Mouse (Mus musculus): ENCODE measurements around the gene Kat2a. TPM values are rescaled to one million over a fixed set of nuclear protein-coding genes. Genes with fewer than 3 reads are reported as not detected.
A peak's percentile ranks its signal among the peaks of the same experiment; 100 is the strongest.

Gene Kat2a
- polyA plus RNA-seq, 1 experiment from 2014 or later, result 24.6 TPM

DNA sequence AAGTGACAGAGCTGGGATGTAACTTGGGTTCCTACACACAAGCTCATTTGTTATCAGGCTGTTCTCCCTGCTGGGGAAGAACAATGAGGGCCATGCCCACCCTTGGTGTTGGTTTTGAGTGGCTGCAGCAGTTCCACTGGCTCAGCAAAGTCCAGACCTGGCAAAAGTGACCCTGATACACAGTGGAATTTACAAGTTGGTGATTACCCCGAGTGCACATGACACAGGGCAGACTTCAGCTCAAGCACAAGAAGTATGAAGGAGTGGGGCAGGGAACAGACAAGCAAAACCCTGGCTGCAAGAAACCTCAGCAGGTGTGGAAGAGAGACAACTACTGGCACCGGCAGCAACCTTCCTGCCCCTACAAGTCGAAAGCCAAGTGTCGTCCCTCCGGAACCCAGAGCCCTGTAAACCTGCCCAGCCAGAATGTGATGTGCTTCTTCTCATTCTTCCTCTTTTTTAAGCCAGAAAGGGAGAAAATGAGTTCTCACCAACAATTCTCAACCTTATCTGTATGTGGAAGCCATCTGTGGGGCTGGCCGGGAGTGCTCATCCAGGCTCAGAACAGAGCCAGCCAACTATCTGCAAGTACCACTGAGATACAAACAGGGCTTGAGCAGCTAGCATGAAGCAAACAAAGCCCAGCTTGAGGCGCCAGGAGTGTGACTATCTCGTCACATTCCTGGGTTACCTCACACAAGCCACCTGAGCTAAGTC lies 9.7 kb upstream of the Kat2a start:
- ATAC-seq (ENCODE audit: low FRiP score, low TSS enrichment), result no peak
- no peak overlapping the region for H3K9ac ChIP-seq (ENCODE audit: low read length)
- 55% methylated on average over 8 of the region's 8 CpGs for WGBS

DNA sequence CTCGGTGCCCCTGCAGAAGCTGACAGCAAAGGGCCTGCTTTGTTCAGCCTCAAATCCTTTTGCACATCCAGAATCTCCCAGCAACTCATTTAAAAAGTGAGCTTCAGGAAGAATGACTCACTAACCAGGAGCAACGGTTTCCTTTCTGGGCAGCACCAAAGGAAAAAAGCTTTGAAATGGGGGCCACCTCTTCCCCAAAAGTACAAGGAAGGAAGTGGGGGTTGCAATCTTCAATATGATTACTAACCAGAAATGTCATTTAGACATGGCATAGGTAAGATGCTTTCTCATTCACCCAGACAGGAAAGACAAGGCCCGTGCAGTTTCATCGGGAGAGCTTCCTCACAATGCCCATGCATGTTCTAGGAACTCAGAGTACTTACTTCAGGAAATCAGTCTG lies 9.0 kb upstream of the Kat2a start:
- WGBS, result 44% methylated on average over 4 of the region's 4 CpGs
- Histone ChIP-seq H3K27me3 (ENCODE audit: control insufficient read depth, insufficient read depth, low read length) (no peaks in the 10 kb centered on the region), H3K4me3 (ENCODE audit: low read depth, low read length) (no peak overlapping the region), H3K9me3 (ENCODE audit: control insufficient read depth, low read length) (no peaks in the 10 kb centered on the region), H3K4me2 (replicated peaks; ENCODE audit: low read depth) (no peak overlapping the region), H3K4me1 (replicated peaks; ENCODE audit: control insufficient read depth, insufficient read depth) (peaks cover 18% of the 10 kb centered on the region; the same call in 1 of the 2 replicates), H3K36me3 (ENCODE audit: control insufficient read depth, insufficient read depth, low read length) (no peaks in the 10 kb centered on the region), H3K9ac (ENCODE audit: low read length) (no peak overlapping the region; the same call in 1 of the 2 replicates), H3K27ac (replicated peaks) (peak overlapping the region; percentile 58)
- TF ChIP-seq CTCF (IDR thresholded peaks at IDR 0.05; ENCODE audit: low read depth), result no peak
- no peak for TF ChIP-seq EP300 (optimal IDR thresholded peaks at IDR 0.05)
- no peak for DNase-seq (ENCODE audit: low spot score)
- ATAC-seq (ENCODE audit: low FRiP score, low TSS enrichment), result no peak

More for the DNA sequence above, 9.7 kb upstream of the Kat2a start:
- no peaks in the 10 kb centered on the region for H3K36me3 ChIP-seq (ENCODE audit: control insufficient read depth, insufficient read depth, low read length)
- TF ChIP-seq EP300 (optimal IDR thresholded peaks at IDR 0.05) (no peak), CTCF (IDR thresholded peaks at IDR 0.05; ENCODE audit: low read depth) (no peak)
- H3K27me3 ChIP-seq (ENCODE audit: control insufficient read depth, insufficient read depth, low read length), result no peaks in the 10 kb centered on the region
- no peak for DNase-seq (ENCODE audit: low spot score)
- H3K4me2 ChIP-seq (replicated peaks; ENCODE audit: low read depth), result no peak overlapping the region
- H3K27ac ChIP-seq (replicated peaks), result 0 out of 2 replicates have a peak overlapping the region, but pooled peaks have one; percentile 40
- no peaks in the 10 kb centered on the region for H3K9me3 ChIP-seq (ENCODE audit: control insufficient read depth, low read length)
- H3K4me1 ChIP-seq (replicated peaks; ENCODE audit: control insufficient read depth, insufficient read depth), result peaks cover 18% of the 10 kb centered on the region; the same call in 1 of the 2 replicates
- no peak overlapping the region for H3K4me3 ChIP-seq (ENCODE audit: low read depth, low read length)

- no peak for TF ChIP-seq CTCF (IDR thresholded peaks at IDR 0.05; ENCODE audit: low read depth)
Observed at GRCm38 (mm10) chr11:100720345-100720744, 8.1 kb upstream of the Kat2a start.

DNA sequence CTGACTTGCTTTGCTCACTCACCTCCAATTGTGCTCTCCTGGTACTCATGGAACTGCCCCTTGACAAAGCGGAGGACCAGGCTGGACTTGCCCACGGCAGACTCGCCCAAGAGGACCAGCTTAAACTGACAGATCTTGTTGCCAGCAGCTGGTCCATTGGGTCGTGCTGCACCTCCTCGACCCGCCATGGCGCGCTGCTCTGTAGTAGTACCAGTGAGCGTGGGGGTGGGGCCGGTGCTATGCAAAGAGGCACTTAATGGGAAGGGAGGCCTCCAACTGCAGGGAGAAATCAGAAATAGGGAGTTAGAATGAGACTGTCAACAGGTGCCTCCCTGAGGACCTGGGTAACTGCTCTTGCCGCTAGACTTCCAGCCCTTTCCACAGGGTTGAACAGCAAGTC lies 7.6 kb upstream of the Kat2a start:
- peaks cover 18% of the 10 kb centered on the region; the same call in 1 of the 2 replicates for H3K4me1 ChIP-seq (replicated peaks; ENCODE audit: control insufficient read depth, insufficient read depth)
- 71% methylated on average over 11 of the region's 11 CpGs for WGBS
- H3K4me2 ChIP-seq (replicated peaks; ENCODE audit: low read depth), result no peak overlapping the region
- no peak for ATAC-seq (ENCODE audit: low FRiP score, low TSS enrichment)
- 0 out of 2 replicates have a peak overlapping the region, but pooled peaks have one; percentile 8 for H3K27ac ChIP-seq (replicated peaks)
- no peaks in the 10 kb centered on the region for H3K9me3 ChIP-seq (ENCODE audit: control insufficient read depth, low read length)
- no peak overlapping the region for H3K9ac ChIP-seq (ENCODE audit: low read length)
- no peaks in the 10 kb centered on the region for H3K27me3 ChIP-seq (ENCODE audit: control insufficient read depth, insufficient read depth, low read length)
- DNase-seq (ENCODE audit: low spot score), result no peak
- TF ChIP-seq CTCF (IDR thresholded peaks at IDR 0.05; ENCODE audit: low read depth), result no peak
- no peak for TF ChIP-seq EP300 (optimal IDR thresholded peaks at IDR 0.05)
- 0 out of 2 replicates have a peak, but pooled peaks cover 3% of the 10 kb centered on the region for H3K36me3 ChIP-seq (ENCODE audit: control insufficient read depth, insufficient read depth, low read length)
- no peak overlapping the region for H3K4me3 ChIP-seq (ENCODE audit: low read depth, low read length)

More at GRCm38 (mm10) chr11:100720345-100720744, 8.1 kb upstream of the Kat2a start:
- DNase-seq (ENCODE audit: low spot score) (no peak), ATAC-seq (ENCODE audit: low FRiP score, low TSS enrichment) (no peak)
- Histone ChIP-seq H3K9me3 (ENCODE audit: control insufficient read depth, low read length) (no peaks in the 10 kb centered on the region), H3K27ac (replicated peaks) (peak overlapping the region; percentile 31; the same call in 1 of the 2 replicates), H3K4me3 (ENCODE audit: low read depth, low read length) (no peak overlapping the region), H3K27me3 (ENCODE audit: control insufficient read depth, insufficient read depth, low read length) (no peaks in the 10 kb centered on the region), H3K36me3 (ENCODE audit: control insufficient read depth, insufficient read depth, low read length) (0 out of 2 replicates have a peak, but pooled peaks cover 3% of the 10 kb centered on the region), H3K4me1 (replicated peaks; ENCODE audit: control insufficient read depth, insufficient read depth) (peaks cover 18% of the 10 kb centered on the region; the same call in 1 of the 2 replicates), H3K4me2 (replicated peaks; ENCODE audit: low read depth) (no peak overlapping the region), H3K9ac (ENCODE audit: low read length) (no peak overlapping the region)
- 47% methylated on average over 5 of the region's 5 CpGs for WGBS

GRCm38 (mm10) chr11:100719312-100719711 lies 7.0 kb upstream of the Kat2a start:
- 0 out of 2 replicates have a peak overlapping the region, but pooled peaks have one; percentile 24 for H3K27ac ChIP-seq (replicated peaks)
- H3K27me3 ChIP-seq (ENCODE audit: control insufficient read depth, insufficient read depth, low read length), result no peaks in the 10 kb centered on the region
- H3K4me2 ChIP-seq (replicated peaks; ENCODE audit: low read depth), result no peak overlapping the region
- TF ChIP-seq EP300 (optimal IDR thresholded peaks at IDR 0.05), result no peak
- TF ChIP-seq CTCF (IDR thresholded peaks at IDR 0.05; ENCODE audit: low read depth), result no peak
- H3K36me3 ChIP-seq (ENCODE audit: control insufficient read depth, insufficient read depth, low read length), result 0 out of 2 replicates have a peak, but pooled peaks cover 3% of the 10 kb centered on the region
- ATAC-seq (ENCODE audit: low FRiP score, low TSS enrichment) (no peak), DNase-seq (ENCODE audit: low spot score) (no peak)
- H3K4me3 ChIP-seq (ENCODE audit: low read depth, low read length), result no peak overlapping the region
- H3K4me1 ChIP-seq (replicated peaks; ENCODE audit: control insufficient read depth, insufficient read depth), result peaks cover 20% of the 10 kb centered on the region
- H3K9me3 ChIP-seq (ENCODE audit: control insufficient read depth, low read length), result no peaks in the 10 kb centered on the region
- WGBS, result 65% methylated on average over 3 of the region's 3 CpGs
- H3K9ac ChIP-seq (ENCODE audit: low read length), result no peak overlapping the region

- H3K9ac ChIP-seq (ENCODE audit: low read length), result no peak overlapping the region
- H3K27ac ChIP-seq (replicated peaks), result 0 out of 2 replicates have a peak overlapping the region, but pooled peaks have one; percentile 24
- 73% methylated on average over 4 of the region's 4 CpGs for WGBS
Observed at GRCm38 (mm10) chr11:100718866-100719265, 6.6 kb upstream of the Kat2a start.

More at GRCm38 (mm10) chr11:100718866-100719265, 6.6 kb upstream of the Kat2a start:
- H3K4me3 ChIP-seq (ENCODE audit: low read depth, low read length), result no peak overlapping the region
- no peak for TF ChIP-seq EP300 (optimal IDR thresholded peaks at IDR 0.05)
- no peak for TF ChIP-seq CTCF (IDR thresholded peaks at IDR 0.05; ENCODE audit: low read depth)
- ATAC-seq (ENCODE audit: low FRiP score, low TSS enrichment) (no peak), DNase-seq (ENCODE audit: low spot score) (no peak)
- H3K36me3 ChIP-seq (ENCODE audit: control insufficient read depth, insufficient read depth, low read length), result 0 out of 2 replicates have a peak, but pooled peaks cover 3% of the 10 kb centered on the region
- no peaks in the 10 kb centered on the region for H3K27me3 ChIP-seq (ENCODE audit: control insufficient read depth, insufficient read depth, low read length)
- H3K9me3 ChIP-seq (ENCODE audit: control insufficient read depth, low read length), result no peaks in the 10 kb centered on the region
- peaks cover 20% of the 10 kb centered on the region for H3K4me1 ChIP-seq (replicated peaks; ENCODE audit: control insufficient read depth, insufficient read depth)
- H3K4me2 ChIP-seq (replicated peaks; ENCODE audit: low read depth), result no peak overlapping the region

Data from stomach, postnatal 0 days (tissue).